Mouse (Mus musculus) olfactory bulb, adult 2 months (tissue): ENCODE results near the gene Rnf182. TPM values are rescaled to one million over a fixed set of nuclear protein-coding genes. Genes with fewer than 3 reads are reported as not detected.

Source experiments
- H3K27ac ChIP-seq: fragments of 200-500 bp; 2 replicates; pipeline ENCODE4 v1.5.1; 2012; ENCODE audit warnings: low read depth, low read length; ENCODE audit not compliant: insufficient read depth
- H3K4me1 ChIP-seq: fragments of 200-500 bp; 2 replicates; pipeline ENCODE4 v1.6.1; 2012; ENCODE audit warnings: low read length; ENCODE audit not compliant: control insufficient read depth, insufficient read depth
- H3K4me3 ChIP-seq: fragments of 200-500 bp; 2 replicates; pipeline ENCODE4 v1.5.1; 2012; ENCODE audit warnings: mild to moderate bottlenecking, low read depth, low read length, moderate library complexity; ENCODE audit not compliant: insufficient read depth
- CTCF ChIP-seq: fragments of 200-500 bp; IDR thresholded peaks from 2 replicates; pipeline ENCODE4 v1.5.1; 2012; ENCODE audit warnings: low read depth, mild to moderate bottlenecking, low read length, moderate library complexity; ENCODE audit not compliant: insufficient read depth
- POLR2A ChIP-seq: fragments of 200-500 bp; IDR thresholded peaks from 2 replicates; pipeline ENCODE4 v1.6.1; 2012; ENCODE audit warnings: mild to moderate bottlenecking, low read depth, low read length, moderate library complexity; ENCODE audit not compliant: insufficient read depth
- WGBS: fragments of 180-500 bp; shearing (Covaris S2); methylation state at CpG from one replicate; pipeline ENCODE4 v1.1.7; 2018; 5-methylcytosine and 5-hydroxymethylcytosine counted together
- polyA plus RNA-seq: library from polyadenylated mRNA; stranded (reverse); fragments of >200 nt; gene quantifications from 2 replicates; pipeline ENCODE4 v1.2.4, GENCODE M21; 2012; ENCODE audit warnings: low replicate concordance; ENCODE audit not compliant: missing spikeins, insufficient read depth, insufficient read length

Rnf182 gene
- polyA plus RNA-seq, 1 experiment: not detected

DNA sequence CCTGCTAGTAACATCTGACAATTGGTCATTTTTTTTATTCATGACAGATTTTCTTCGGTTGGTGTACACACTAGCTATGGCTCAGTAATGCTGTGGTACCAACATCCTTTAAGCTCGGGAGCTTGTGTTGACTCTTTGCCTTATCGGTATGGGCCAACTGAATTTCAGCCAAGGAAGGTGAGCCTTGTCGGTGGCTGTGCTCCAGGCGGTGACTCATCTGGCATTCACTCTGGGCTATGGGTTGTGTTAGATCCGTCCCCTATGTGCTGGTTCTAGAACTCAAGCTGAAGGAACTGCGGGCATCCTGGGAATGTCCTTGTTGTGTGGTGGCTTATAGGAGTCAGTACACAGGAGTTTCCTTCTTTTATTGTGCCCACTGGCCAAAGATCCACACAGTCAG is 14.3 kb downstream of the Rnf182 start:
- H3K27ac ChIP-seq: no peak overlapping the region
- no peak overlapping the region for H3K4me3 ChIP-seq
- TF ChIP-seq CTCF (no peak), POLR2A (no peak)
- WGBS: 73% methylated on average over 7 of the region's 7 CpGs
- no peaks in the 10 kb centered on the region for H3K4me1 ChIP-seq

DNA sequence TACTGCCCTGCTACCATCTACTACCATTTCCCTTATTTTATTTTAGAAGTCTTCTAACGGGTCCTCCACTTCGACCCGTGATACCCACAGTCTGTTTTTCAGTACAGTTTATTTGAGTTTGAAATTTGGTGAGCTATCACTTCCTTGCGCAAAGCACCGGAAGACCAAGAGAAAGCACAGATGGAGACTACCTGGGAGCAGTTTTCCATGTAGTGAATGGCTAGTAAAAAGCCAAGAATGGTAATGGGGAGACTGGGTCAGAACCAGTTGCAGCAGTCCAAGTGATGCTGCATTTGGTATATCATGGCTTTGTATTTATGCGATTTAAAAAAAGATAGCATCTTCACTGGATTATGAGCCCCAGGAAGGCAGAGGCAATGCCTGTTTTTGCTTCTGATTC is 15.8 kb downstream of the Rnf182 start:
- Histone ChIP-seq H3K27ac (no peak overlapping the region), H3K4me1 (no peaks in the 10 kb centered on the region), H3K4me3 (no peak overlapping the region)
- 99% methylated on average over 6 of the region's 6 CpGs for WGBS
- TF ChIP-seq POLR2A (no peak), CTCF (no peak)

DNA sequence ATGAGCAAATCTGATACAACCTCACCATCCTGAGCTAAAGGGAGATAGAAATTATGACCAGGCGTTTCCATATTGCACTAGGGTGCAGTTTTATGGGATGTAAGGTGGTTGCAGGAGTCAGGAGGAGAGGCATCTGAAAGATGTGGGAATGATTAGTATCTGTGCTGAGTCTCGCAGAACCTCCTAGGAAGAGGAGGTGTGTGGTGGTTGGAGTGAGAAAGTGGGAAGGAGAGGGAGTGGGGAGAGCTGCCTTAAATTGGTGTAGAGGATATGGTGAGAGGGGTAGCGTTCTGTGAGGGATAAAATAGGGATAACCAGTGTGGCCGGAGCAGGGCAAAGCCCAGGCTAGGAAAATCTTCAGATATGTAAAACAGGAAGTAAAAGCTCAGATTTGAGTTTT is 17.5 kb downstream of the Rnf182 start:
- H3K4me1 ChIP-seq: no peaks in the 10 kb centered on the region
- TF ChIP-seq POLR2A: no peak
- TF ChIP-seq CTCF: no peak
- H3K27ac ChIP-seq: no peak overlapping the region
- 96% methylated on average over 4 of the region's 4 CpGs for WGBS
- H3K4me3 ChIP-seq: no peak overlapping the region

- TF ChIP-seq CTCF (no peak), POLR2A (no peak)
- H3K4me1 ChIP-seq: no peaks in the 10 kb centered on the region
- H3K27ac ChIP-seq: no peak overlapping the region
- H3K4me3 ChIP-seq: no peak overlapping the region
- 63% methylated on average over 7 of the region's 7 CpGs for WGBS
These were observed 22.2 kb downstream of the Rnf182 start for GRCm38 (mm10) chr13:43637720-43638119.

DNA sequence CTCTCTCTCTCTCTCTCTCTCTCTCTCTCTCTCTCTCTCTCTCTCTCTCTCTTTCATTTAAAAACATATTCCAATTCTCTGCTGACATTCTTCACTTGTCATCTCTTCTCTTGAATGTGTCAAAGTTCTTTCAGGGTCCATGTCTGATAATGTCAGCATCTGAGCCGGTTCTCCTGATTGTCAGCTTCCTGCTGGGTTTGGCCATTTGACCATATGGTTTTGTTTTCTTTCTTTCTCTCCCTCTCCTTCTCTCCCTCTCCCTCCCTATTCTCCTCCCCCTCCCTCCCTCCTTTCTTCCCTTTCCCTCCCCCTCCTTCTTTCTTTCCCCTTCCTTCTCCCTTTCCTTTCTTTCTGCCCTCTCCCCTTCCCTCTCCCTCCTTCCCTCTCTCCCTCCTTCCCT is 29.5 kb downstream of the Rnf182 start:
- Histone ChIP-seq H3K27ac (no peak overlapping the region), H3K4me3 (no peak overlapping the region), H3K4me1 (peaks cover 6% of the 10 kb centered on the region)
- 79% methylated on average over 1 of the region's 1 CpGs for WGBS
- no peak for TF ChIP-seq CTCF
- TF ChIP-seq POLR2A: no peak

- H3K27ac ChIP-seq: no peak overlapping the region
- 39% methylated on average over 6 of the region's 6 CpGs for whole genome bisulfite sequencing
- H3K4me1 ChIP-seq: peaks cover 6% of the 10 kb centered on the region
- no peak overlapping the region for H3K4me3 ChIP-seq
- TF ChIP-seq POLR2A (no peak), CTCF (no peak)
These were observed 33.0 kb downstream of the Rnf182 start for GRCm38 (mm10) chr13:43648556-43648955.

- no peak for TF ChIP-seq CTCF
- TF ChIP-seq POLR2A: no peak
- no peak overlapping the region for H3K27ac ChIP-seq
- H3K4me1 ChIP-seq: peaks cover 6% of the 10 kb centered on the region
- no peak overlapping the region for H3K4me3 ChIP-seq
- WGBS: 82% methylated on average over 3 of the region's 3 CpGs
These were observed 35.8 kb downstream of the Rnf182 start for GRCm38 (mm10) chr13:43651277-43651676.

DNA sequence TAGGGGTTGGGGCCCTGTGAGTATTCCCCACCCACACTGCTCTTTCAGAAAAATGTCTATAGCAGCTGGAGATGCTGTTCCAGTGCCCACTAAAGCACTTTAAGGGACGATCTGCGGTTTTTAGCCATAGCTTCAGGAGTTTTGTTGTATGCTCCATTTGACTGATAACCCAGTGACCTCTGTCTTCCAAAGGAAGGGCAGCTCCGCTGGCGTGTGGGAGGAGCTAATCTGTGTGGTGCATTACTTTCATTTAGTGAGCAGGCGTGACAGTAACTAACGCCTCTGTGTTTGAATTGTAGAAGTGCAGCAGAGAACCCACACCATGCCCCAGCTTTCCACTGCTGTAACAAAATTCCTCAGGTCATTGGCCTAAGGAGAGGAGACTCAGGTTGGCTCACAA is 38.6 kb downstream of the Rnf182 start:
- Histone ChIP-seq H3K4me1 (no peaks in the 10 kb centered on the region), H3K4me3 (no peak overlapping the region), H3K27ac (no peak overlapping the region)
- 90% methylated on average over 6 of the region's 6 CpGs for WGBS
- TF ChIP-seq CTCF: no peak
- TF ChIP-seq POLR2A: no peak

- 93% methylated on average over 4 of the region's 4 CpGs for WGBS
- Histone ChIP-seq H3K27ac (no peak overlapping the region), H3K4me3 (no peak overlapping the region), H3K4me1 (no peaks in the 10 kb centered on the region)
- TF ChIP-seq CTCF (no peak), POLR2A (no peak)
These were observed 47.7 kb downstream of the Rnf182 start for GRCm38 (mm10) chr13:43663225-43663624.

DNA sequence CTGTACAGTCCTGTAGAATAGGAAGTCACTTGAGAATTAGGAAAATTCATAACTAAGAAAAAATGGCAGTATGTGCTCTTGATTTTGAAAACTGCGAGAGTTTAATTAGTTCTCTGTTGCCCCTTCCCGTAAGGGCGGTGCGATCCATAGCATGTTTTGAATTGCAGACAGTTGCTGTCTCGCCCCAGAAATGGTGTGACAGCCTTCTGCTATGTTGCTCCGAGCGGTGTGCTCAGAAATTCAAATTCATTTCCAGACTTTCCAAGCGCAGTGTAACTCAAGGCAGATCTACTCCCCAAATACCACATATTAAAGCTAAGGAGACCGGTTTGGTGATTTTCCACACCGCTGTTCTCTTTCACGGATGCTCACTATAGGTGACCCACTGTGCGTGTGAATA is 50.6 kb downstream of the Rnf182 start:
- H3K4me3 ChIP-seq: no peak overlapping the region
- WGBS: 88% methylated on average over 12 of the region's 12 CpGs
- H3K4me1 ChIP-seq: no peaks in the 10 kb centered on the region
- no peak for TF ChIP-seq POLR2A
- no peak for TF ChIP-seq CTCF
- H3K27ac ChIP-seq: no peak overlapping the region

- no peak overlapping the region for H3K4me3 ChIP-seq
- H3K4me1 ChIP-seq: no peaks in the 10 kb centered on the region
- no peak overlapping the region for H3K27ac ChIP-seq
- TF ChIP-seq POLR2A (no peak), CTCF (no peak)
- WGBS: 91% methylated on average over 6 of the region's 6 CpGs
These were observed 51.4 kb downstream of the Rnf182 start for GRCm38 (mm10) chr13:43666920-43667319.
